Mouse (Mus musculus): ENCODE data around the gene Mcm3ap.

DNA sequence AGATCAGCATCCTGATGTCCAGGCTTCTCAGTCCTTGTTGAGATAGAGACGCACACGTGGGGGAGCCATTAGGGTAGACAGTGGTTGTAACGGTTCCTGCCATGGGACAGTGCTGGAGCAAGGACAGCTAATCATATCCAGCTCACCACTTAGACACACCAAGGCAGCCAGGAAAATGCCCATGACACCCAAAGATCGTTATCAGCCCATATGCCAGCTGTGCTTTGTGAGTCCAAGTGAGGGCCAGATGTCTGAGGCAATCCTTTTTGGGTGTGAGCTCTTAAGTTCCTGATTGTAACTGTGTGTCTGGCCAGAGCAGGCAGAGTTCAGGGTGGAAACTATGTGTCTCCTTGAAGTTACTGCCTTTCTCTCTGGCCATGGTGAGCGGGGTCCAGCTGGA, 85.3 kb downstream of the Mcm3ap start:
- TF ChIP-seq POLR2A (IDR thresholded peaks at IDR 0.05; ENCODE audit: insufficient read depth, low read length) (no peak), CTCF (IDR thresholded peaks at IDR 0.05; ENCODE audit: low read depth, low read length) (no peak)

All from ES-Bruce4 (cell line).